Comparison of ENCODE assay signal across 24 mouse cellular contexts in the genomic region with DNA sequence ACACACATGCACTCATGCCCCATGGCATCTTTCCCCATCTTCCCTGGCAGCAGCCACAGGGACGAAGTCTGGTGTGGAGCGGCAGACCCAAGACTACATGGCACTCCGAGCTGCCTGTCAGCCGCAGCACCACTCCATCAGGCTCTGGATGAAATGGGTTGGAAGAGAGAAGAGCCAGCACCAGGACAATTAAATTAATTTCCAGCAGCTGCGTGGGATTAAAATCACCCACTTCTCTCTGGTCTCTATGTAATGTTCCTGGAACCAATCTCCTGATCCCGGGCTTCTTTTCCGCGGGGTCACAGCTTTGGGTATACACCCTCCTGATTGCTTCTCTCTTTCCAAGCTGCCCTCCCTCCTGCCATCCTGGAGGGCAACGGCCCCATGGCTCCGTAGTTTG. TPM values are rescaled to one million over a fixed set of nuclear protein-coding genes. Genes with fewer than 3 reads are reported as not detected.
"Had no signal": no experiment of that assay in that cellular context is flagged by ENCODE, and none has a peak within 500 bp of the region (broad histone marks: within the 10 kb centered on the region; RNA-seq: fewer than 3 reads in every experiment).

No protein-coding gene starts in this region.

- H3K4me3 ChIP-seq: kidney, embryonic 15.5 days; limb, embryonic 12.5 days; limb, embryonic 15.5 days; lung, embryonic 15.5 days; megakaryocyte, embryonic 14.5 days; neural tube, embryonic 13.5 days had no signal

- DNase-seq: kidney, adult 2 months; kidney, postnatal 10 days; kidney, postnatal 36 days; layer of hippocampus, postnatal 36 days; left cerebral cortex, postnatal 4 days; liver, postnatal 0 days; midbrain, embryonic 14.5 days; retina, postnatal 1 day; right cerebral cortex, postnatal 25 days; spleen, adult 18-20 months; thymus, adult 18-20 months; thymus, postnatal 36 days had no signal

- H3K9me3 ChIP-seq: kidney, embryonic 15.5 days; limb, embryonic 12.5 days; limb, embryonic 15.5 days; lung, embryonic 15.5 days; megakaryocyte, embryonic 14.5 days; neural tube, embryonic 13.5 days had no signal

- H3K4me1 ChIP-seq: limb, embryonic 15.5 days; lung, embryonic 15.5 days had no signal

- ATAC-seq: hindbrain, embryonic 16.5 days; inflammation-experienced regulatory T-cells, adult 6 months; intestine, postnatal 0 days; liver, postnatal 0 days had no signal

- H3K36me3 ChIP-seq: kidney, embryonic 15.5 days; limb, embryonic 12.5 days; limb, embryonic 15.5 days; lung, embryonic 15.5 days; neural tube, embryonic 13.5 days had no signal

- H3K27ac ChIP-seq: kidney, embryonic 15.5 days; limb, embryonic 12.5 days; limb, embryonic 15.5 days; liver, embryonic 14.5 days; lung, embryonic 15.5 days; neural tube, embryonic 13.5 days had no signal

- H3K4me2 ChIP-seq: kidney, embryonic 15.5 days; limb, embryonic 12.5 days; limb, embryonic 15.5 days; liver, embryonic 11.5 days; lung, embryonic 15.5 days; midbrain, embryonic 11.5 days; neural tube, embryonic 13.5 days had no signal

- H3K9ac ChIP-seq: kidney, embryonic 15.5 days; limb, embryonic 12.5 days; limb, embryonic 15.5 days; liver, embryonic 14.5 days; liver, postnatal 0 days; lung, embryonic 15.5 days; neural tube, embryonic 13.5 days had no signal

- H3K27me3 ChIP-seq: lung, embryonic 15.5 days had no signal

RNA-seq across cellular contexts. Expression of a gene that starts 25.5 kb away (rescaled TPM):
- polyA plus RNA-seq: inflammation-experienced regulatory T-cells, adult 6 months had no signal

RNA-seq across cellular contexts. Expression of a gene that starts 49.4 kb away (rescaled TPM):
- polyA plus RNA-seq: inflammation-experienced regulatory T-cells, adult 6 months; liver, embryonic 11.5 days; liver, embryonic 14.5 days; liver, postnatal 0 days had no signal
